Mouse (Mus musculus) bone marrow macrophage, adult 2 months (primary cell): ENCODE measurements around the gene Kif2a. TPM values are rescaled to one million over a fixed set of nuclear protein-coding genes. Genes with fewer than 3 reads are reported as not detected.

Source experiments
- H3K27ac ChIP-seq: 2 replicates; pipeline ENCODE4 v1.5.1; 2012; ENCODE audit warnings: low read depth, low read length; ENCODE audit not compliant: insufficient read depth
- H3K4me1 ChIP-seq: 2 replicates; pipeline ENCODE4 v1.6.1; 2012; ENCODE audit warnings: low read length; ENCODE audit not compliant: control insufficient read depth, insufficient read depth
- H3K4me3 ChIP-seq: 2 replicates; pipeline ENCODE4 v1.5.1; 2012; ENCODE audit warnings: mild to moderate bottlenecking, low read length, moderate library complexity; ENCODE audit not compliant: insufficient read depth
- CTCF ChIP-seq: IDR thresholded peaks from 2 replicates; pipeline ENCODE4 v1.5.1; 2012; ENCODE audit warnings: low read depth, mild to moderate bottlenecking, low read length, moderate library complexity
- POLR2A ChIP-seq: IDR thresholded peaks from 2 replicates; pipeline ENCODE4 v1.6.1; 2012; ENCODE audit warnings: mild to moderate bottlenecking, low read depth, low read length, borderline replicate concordance
- polyA plus RNA-seq: library from polyadenylated mRNA; stranded (reverse); fragments of >200 nt; gene quantifications from 2 replicates; pipeline ENCODE4 v1.2.4, GENCODE M21; 2012; ENCODE audit not compliant: missing spikeins, insufficient read depth, insufficient read length

The Kif2a gene
- polyA plus RNA-seq = 49.3 and 52.1 TPM in 2 replicates

- TF ChIP-seq POLR2A = no peak
- no peak for TF ChIP-seq CTCF
- H3K4me3 ChIP-seq = peak within 1 kb of the TSS; percentile 100
- peak within 1 kb of the TSS; percentile 65 for H3K27ac ChIP-seq
- H3K4me1 ChIP-seq = peaks cover 29% of the 10 kb centered on the region
Measured at GRCm38 (mm10) chr13:107021461-107022265, at the start of gene Kif2a. Gene Kif2a (minus strand): TSS chr13:107022126.

- TF ChIP-seq POLR2A = no peak
- TF ChIP-seq CTCF = no peak
Measured at GRCm38 (mm10) chr13:107069061-107069460, 47.1 kb upstream of the Kif2a start.

DNA sequence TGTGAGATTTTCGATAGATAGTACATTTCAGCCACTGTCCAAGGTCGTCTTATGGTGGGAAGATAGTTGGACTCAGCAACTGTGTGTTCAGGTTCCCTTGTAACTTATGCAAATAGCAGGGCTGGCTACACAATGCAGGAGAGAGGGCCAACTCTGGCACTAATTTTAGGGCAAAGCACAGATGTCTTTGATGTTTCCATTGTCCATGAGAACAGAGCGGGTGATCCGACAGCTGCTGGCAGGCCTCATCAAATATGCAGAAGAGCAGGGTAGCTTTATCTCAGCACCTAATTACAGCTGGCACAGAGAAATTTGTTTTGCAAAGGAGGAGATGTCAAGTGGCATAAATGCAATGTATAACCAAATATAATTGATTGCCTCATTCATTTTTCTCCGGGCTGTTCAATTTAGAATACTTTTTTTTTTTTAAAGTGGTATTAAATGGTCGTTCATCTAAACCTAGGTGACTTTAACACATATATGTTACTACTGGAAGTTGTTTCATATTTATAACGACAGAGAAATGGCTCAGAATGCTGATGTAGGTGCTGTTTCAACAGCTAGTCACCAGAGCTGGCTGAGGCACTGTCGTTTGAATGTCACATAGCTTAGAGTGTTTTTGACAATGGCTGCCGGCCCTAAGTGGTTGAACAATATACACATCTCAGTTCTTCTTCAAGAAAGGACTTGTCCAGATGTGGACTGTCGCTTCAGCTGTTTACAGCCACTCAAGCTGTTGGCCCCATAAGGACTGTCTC lies 43.4 kb upstream of the Kif2a start:
- Histone ChIP-seq H3K4me1 (no peaks in the 10 kb centered on the region), H3K4me3 (no peak overlapping the region), H3K27ac (no peak overlapping the region)
- TF ChIP-seq POLR2A (no peak), CTCF (no peak)

More at GRCm38 (mm10) chr13:107069061-107069460, 47.1 kb upstream of the Kif2a start:
- Histone ChIP-seq H3K4me3 (no peak overlapping the region), H3K4me1 (no peaks in the 10 kb centered on the region), H3K27ac (no peak overlapping the region)

DNA sequence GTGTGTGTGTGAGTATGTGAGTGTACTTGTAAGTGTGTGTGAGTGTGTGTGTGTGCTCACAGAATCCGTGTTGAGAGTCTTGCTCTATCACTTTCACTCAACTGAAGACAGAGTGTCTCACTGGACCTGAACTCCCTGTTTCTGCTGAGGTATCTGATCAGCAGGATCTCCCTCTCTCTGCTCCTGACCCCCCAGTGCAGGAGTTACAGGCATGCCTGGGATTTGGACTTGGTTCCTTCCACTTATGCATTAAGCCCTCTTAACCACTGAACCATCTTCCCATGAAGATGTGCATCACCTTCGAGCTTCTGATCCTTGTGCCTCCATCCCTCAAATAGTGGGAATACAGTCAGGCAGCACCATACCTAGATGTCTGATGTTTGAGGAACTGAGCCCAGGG lies 42.3 kb upstream of the Kif2a start:
- TF ChIP-seq CTCF = no peak
- no peak for TF ChIP-seq POLR2A
- H3K4me1 ChIP-seq = peaks cover 6% of the 10 kb centered on the region; the same call in 1 of the 2 replicates
- H3K4me3 ChIP-seq = no peak overlapping the region
- no peak overlapping the region for H3K27ac ChIP-seq

DNA sequence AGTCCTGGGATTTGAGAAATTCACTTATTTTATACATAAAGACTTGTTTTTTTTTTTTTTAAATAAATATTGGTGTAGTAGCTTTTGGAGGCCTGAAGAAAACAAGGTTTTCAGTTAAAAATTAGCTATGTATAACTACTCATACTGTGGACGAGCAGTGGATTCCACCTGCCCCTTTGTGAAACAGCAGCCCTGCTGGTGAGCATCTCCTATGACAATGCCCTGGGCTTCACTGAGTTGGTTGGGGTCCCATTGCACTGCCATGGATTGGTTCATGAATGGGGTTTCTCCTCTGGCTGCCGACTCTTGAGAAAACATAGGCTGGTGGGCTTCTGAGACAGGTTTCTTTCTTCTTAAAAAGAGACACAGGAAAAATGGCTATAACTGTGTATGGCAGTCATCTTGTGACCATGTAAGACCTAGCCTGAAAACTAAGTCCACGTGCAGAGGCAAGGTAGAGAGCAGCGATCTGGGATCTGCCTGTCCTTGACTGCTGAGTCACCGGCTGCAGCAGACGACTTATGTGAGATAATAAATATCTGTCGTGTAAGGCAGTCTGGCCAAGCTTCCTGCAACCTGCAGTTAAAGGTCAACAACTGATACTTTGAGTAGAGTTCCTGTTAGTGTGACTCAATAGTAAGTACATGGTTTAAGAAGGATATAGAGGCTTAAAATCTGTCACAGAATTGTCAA lies 41.3 kb upstream of the Kif2a start:
- Histone ChIP-seq H3K27ac (no peak overlapping the region), H3K4me3 (no peak overlapping the region), H3K4me1 (peaks cover 7% of the 10 kb centered on the region; the same call in 1 of the 2 replicates)
- no peak for TF ChIP-seq POLR2A
- no peak for TF ChIP-seq CTCF

DNA sequence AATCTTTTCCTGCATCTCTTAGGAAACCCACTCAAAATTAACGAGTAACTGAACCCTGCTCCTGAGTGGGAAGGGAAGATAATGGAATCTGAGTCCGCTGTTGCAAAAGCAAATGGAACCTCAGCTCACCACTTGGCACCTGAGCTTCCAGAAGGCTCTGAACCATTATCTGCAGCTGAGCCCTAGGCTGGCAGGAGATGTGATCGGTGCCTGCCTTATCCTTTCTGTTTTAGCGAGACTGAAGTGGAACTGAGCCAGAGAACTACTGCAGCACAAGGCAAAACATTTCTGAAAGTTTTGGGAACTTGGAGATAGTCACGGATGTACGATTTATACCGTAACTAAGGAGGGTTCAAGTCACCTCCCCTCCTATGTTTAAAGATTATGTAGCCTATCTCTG lies 38.2 kb upstream of the Kif2a start:
- TF ChIP-seq CTCF (no peak), POLR2A (no peak)
- H3K4me1 ChIP-seq = peaks cover 17% of the 10 kb centered on the region
- H3K27ac ChIP-seq = no peak overlapping the region
- no peak overlapping the region for H3K4me3 ChIP-seq

DNA sequence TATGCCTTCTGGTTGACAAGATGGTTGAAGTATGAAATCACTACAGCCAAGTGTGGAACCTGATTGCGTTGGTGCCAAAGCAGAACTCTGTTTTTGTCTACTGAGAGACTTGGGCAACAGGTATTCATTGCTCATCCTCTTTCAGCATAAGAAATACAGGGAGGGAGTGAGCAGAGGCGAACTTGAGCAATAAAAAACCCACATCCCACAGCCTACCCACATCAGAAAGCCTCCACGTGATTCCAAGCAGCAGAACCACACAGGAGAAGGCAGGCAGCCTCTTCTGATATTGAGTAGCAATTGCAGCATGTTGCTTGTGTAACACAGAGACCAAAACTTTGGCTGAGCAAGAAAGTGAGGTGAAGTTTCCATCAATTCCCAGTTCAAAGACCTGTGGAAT lies 37.5 kb upstream of the Kif2a start:
- Histone ChIP-seq H3K4me1 (peaks cover 17% of the 10 kb centered on the region), H3K4me3 (no peak overlapping the region), H3K27ac (no peak overlapping the region)
- TF ChIP-seq CTCF = no peak

- no peak for TF ChIP-seq CTCF
- no peak for TF ChIP-seq POLR2A
- H3K27ac ChIP-seq = peak overlapping the region; percentile 32
- H3K4me1 ChIP-seq = peaks cover 17% of the 10 kb centered on the region
- no peak overlapping the region for H3K4me3 ChIP-seq
Measured at GRCm38 (mm10) chr13:107056318-107056717, 34.4 kb upstream of the Kif2a start.

DNA sequence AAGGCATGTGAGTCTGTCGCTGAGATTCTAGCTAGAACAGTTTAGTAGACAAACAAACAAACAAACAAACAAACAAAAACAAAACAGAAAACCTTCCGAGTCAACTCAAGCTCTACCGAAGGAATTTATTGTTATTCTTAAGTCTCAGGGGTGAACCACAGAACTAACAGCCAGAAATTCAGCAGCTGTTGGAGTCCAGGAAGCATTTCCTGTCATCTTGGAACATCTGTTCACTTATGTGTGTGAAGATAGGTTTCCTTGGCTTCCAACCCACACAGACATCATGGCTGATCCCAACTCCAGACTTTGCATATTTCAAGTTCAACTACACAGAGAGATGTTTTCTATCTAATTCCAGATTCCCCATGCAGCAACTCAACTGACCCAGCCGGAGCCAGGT lies 32.6 kb upstream of the Kif2a start:
- TF ChIP-seq POLR2A (no peak), CTCF (no peak)
- peaks cover 13% of the 10 kb centered on the region for H3K4me1 ChIP-seq

More for the DNA sequence above, 32.6 kb upstream of the Kif2a start:
- Histone ChIP-seq H3K4me3 (no peak overlapping the region), H3K27ac (no peak overlapping the region)
